Mouse (Mus musculus) megakaryocyte, embryonic 14.5 days (primary cell): ENCODE results near the gene Pla2g4e.

Experiments used
- FLI1 ChIP-seq: IDR thresholded peaks from 2 replicates; pipeline ENCODE4 v1.6.1; 2012; ENCODE audit warnings: low read length, inconsistent platforms, mixed read lengths
- GATA1 ChIP-seq: IDR thresholded peaks from 3 replicates; pipeline ENCODE4 v1.6.1; 2012; ENCODE audit warnings: mixed read lengths, low read length, inconsistent platforms, borderline replicate concordance

GRCm38 (mm10) chr2:120140326-120140725 is 104.8 kb downstream of the Pla2g4e start:
- TF ChIP-seq GATA1 (no peak), FLI1 (no peak)
